25 mouse cellular contexts compared by ENCODE assay signal in genomic region chr9:110062405-110062804, GRCm38 (mm10). TPM values are rescaled to one million over a fixed set of nuclear protein-coding genes. Genes with fewer than 3 reads are reported as not detected.
DNase-seq lines count a peak whose midpoint lies in the region; ATAC-seq lines count a peak whose summit lies in the region.
"Had no signal": no experiment of that assay in that cellular context is flagged by ENCODE, and none has a peak within 500 bp of the region (broad histone marks: within the 10 kb centered on the region; RNA-seq: fewer than 3 reads in every experiment).

No protein-coding gene starts in this region.

- no peak overlapping the region for H3K27ac ChIP-seq in neural tube, embryonic 15.5 days (replicated peaks)
- H3K27ac ChIP-seq: forebrain, embryonic 13.5 days; hindbrain, embryonic 12.5 days; midbrain, embryonic 10.5 days had no signal

- H3K9ac ChIP-seq in neural tube, embryonic 15.5 days (replicated peaks) = no peak overlapping the region
- H3K9ac ChIP-seq: forebrain, embryonic 13.5 days; hindbrain, embryonic 12.5 days; liver, postnatal 0 days had no signal

- peak; percentile 52 for DNase-seq in cerebellum, adult 9-11 months
- DNase-seq in cerebellum, adult 8-10 months = no peak
- DNase-seq in CD8-positive naive resting alpha-beta T cell, adult 2 months (ENCODE audit: low read depth in 2 of 2, low spot score in 2 of 2) = peak; percentile 7 to 21
- peak; percentile 21 for DNase-seq in induced T-regulatory cell, adult 2 months (ENCODE audit: low read depth)
- DNase-seq in thymus, postnatal 14 days = peak; percentile 78
- no peak for DNase-seq in right cerebral cortex, postnatal 36 days (ENCODE audit: low spot score in 2 of 2)
- DNase-seq: adrenal gland, adult 8-10 months; heart, postnatal 14 days; kidney, adult 18-20 months; kidney, postnatal 4 days; liver, postnatal 0 days; right cerebral cortex, postnatal 14 days; spleen, adult 18-20 months had no signal

- no peak overlapping the region for H3K4me2 ChIP-seq in neural tube, embryonic 15.5 days
- H3K4me2 ChIP-seq: forebrain, embryonic 13.5 days; heart, embryonic 11.5 days; hindbrain, embryonic 12.5 days had no signal

- no peaks in the 10 kb centered on the region for H3K27me3 ChIP-seq in neural tube, embryonic 15.5 days (replicated peaks)
- H3K27me3 ChIP-seq: CH12.LX; forebrain, embryonic 13.5 days; hindbrain, embryonic 12.5 days had no signal

- no peak overlapping the region for H3K4me3 ChIP-seq in neural tube, embryonic 15.5 days (replicated peaks)
- H3K4me3 ChIP-seq: forebrain, embryonic 13.5 days; hindbrain, embryonic 12.5 days; midbrain, embryonic 10.5 days; myocyte had no signal

- no peak for ATAC-seq in neural tube, embryonic 15.5 days (ENCODE audit: low FRiP score)
- ATAC-seq: activated CD4-positive, CD25-positive, alpha-beta regulatory T cell, adult 4 months; forebrain, embryonic 13.5 days; inflammation-experienced regulatory T-cells, adult 6 months; liver, postnatal 0 days; lung, postnatal 0 days; midbrain, embryonic 16.5 days had no signal

- H3K4me1 ChIP-seq in neural tube, embryonic 15.5 days = peaks cover 7% of the 10 kb centered on the region

- peaks cover 31% of the 10 kb centered on the region for H3K36me3 ChIP-seq in neural tube, embryonic 15.5 days

- 78% methylated on average over 7 of the region's 7 CpGs for WGBS in neural tube, embryonic 15.5 days

- no peaks in the 10 kb centered on the region for H3K9me3 ChIP-seq in neural tube, embryonic 15.5 days (replicated peaks)
- H3K9me3 ChIP-seq: forebrain, embryonic 13.5 days; G1E; hindbrain, embryonic 12.5 days; midbrain, embryonic 10.5 days had no signal

RNA-seq across cellular contexts. Expression of gene Smarcc1, which starts 55.1 kb away (rescaled TPM):
- 67.0 and 78.6 TPM in 2 replicates for polyA plus RNA-seq in neural tube, embryonic 15.5 days (2015; fragmentation: Nextera tagmentation; extraction: Ambion mirVana)

RNA-seq across cellular contexts. Expression of gene Dhx30, which starts 55.2 kb away (rescaled TPM):
- polyA plus RNA-seq in neural tube, embryonic 15.5 days (2015; fragmentation: Nextera tagmentation; extraction: Ambion mirVana) = 162 and 163 TPM in 2 replicates

Comparison
In these comparisons a context has a peak if more than half of its experiments do, and no peak if none do; other contexts are left out.
1. DNase-seq: peak in cerebellum, adult 9-11 months (single experiment), CD8-positive naive resting alpha-beta T cell, adult 2 months (2 of 2), induced T-regulatory cell, adult 2 months (single experiment) and thymus, postnatal 14 days (single experiment); none in cerebellum, adult 8-10 months (single experiment) and right cerebral cortex, postnatal 36 days (0 of 2).